Mouse (Mus musculus) forebrain, embryonic 12.5 days (tissue): ENCODE results near the gene Sgpp1. TPM values are rescaled to one million over a fixed set of nuclear protein-coding genes. Genes with fewer than 3 reads are reported as not detected.

ENCODE experiments used
- ATAC-seq: fragments of 200-750 bp; cut with Nextera tagmentation; 2 replicates; pipeline ENCODE4 v1.8.0; 2017; ENCODE audit warnings: moderate TSS enrichment; ENCODE audit not compliant: low FRiP score
- H3K27ac ChIP-seq: fragments of 300-500 bp; sonication (generic); 2 replicates; pipeline ENCODE4 v1.5.1; 2016; ENCODE audit warnings: mild to moderate bottlenecking
- H3K27me3 ChIP-seq: fragments of 300-500 bp; sonication (generic); 2 replicates; pipeline ENCODE4 v1.6.1; 2016; ENCODE audit warnings: mild to moderate bottlenecking
- H3K36me3 ChIP-seq: fragments of 300-500 bp; sonication (generic); replicated peaks from 2 replicates; pipeline ENCODE4 v1.6.1; 2016; ENCODE audit warnings: mild to moderate bottlenecking
- H3K4me1 ChIP-seq: fragments of 300-500 bp; sonication (generic); 2 replicates; pipeline ENCODE4 v1.6.1; 2016
- H3K4me2 ChIP-seq: fragments of 300-500 bp; sonication (generic); 2 replicates; pipeline ENCODE4 v1.6.1; 2016; ENCODE audit warnings: mild to moderate bottlenecking, moderate library complexity
- H3K4me3 ChIP-seq: fragments of 300-500 bp; sonication (generic); replicated peaks from 2 replicates; pipeline ENCODE4 v1.5.1; 2016; ENCODE audit warnings: mild to moderate bottlenecking
- H3K9ac ChIP-seq: fragments of 300-500 bp; sonication (generic); 2 replicates; pipeline ENCODE4 v1.6.1; 2016; ENCODE audit warnings: mild to moderate bottlenecking
- H3K9me3 ChIP-seq: fragments of 300-500 bp; sonication (generic); 2 replicates; pipeline ENCODE4 v1.6.1; 2016
- WGBS: fragments of 180-500 bp; shearing (Covaris S2); methylation state at CpG from one replicate; pipeline ENCODE4 v1.1.7; 2016; 5-methylcytosine and 5-hydroxymethylcytosine counted together
- polyA plus RNA-seq: library from polyadenylated mRNA; unstranded; fragments of >200 nt; fragmentation: Nextera tagmentation; extraction: Ambion mirVana; gene quantifications from 2 replicates; pipeline ENCODE4 v1.2.1, GENCODE M21; 2016

The Sgpp1 gene
- polyA plus RNA-seq: 11.6 and 12.6 TPM in 2 replicates

- Histone ChIP-seq H3K9ac (peak within 1 kb of the TSS; percentile 80), H3K4me2 (peak within 1 kb of the TSS; percentile 94), H3K4me1 (peaks cover 23% of the 10 kb centered on the region), H3K4me3 (peak within 1 kb of the TSS; percentile 69), H3K9me3 (no peaks in the 10 kb centered on the region), H3K27ac (peak within 1 kb of the TSS; percentile 70; the same call in 1 of the 2 replicates), H3K27me3 (peaks cover 7% of the 10 kb centered on the region), H3K36me3 (no peaks in the 10 kb centered on the region)
- WGBS: under 1% methylated on average over 105 of the region's 105 CpGs
- ATAC-seq: peak; percentile 95
These were observed at the start of gene Sgpp1 for GRCm38 (mm10) chr12:75735246-75736200. Gene Sgpp1 (minus strand): TSS chr12:75735729.

- H3K4me2 ChIP-seq: no peak overlapping the region
- 93% methylated on average over 2 of the region's 2 CpGs for WGBS
- H3K9me3 ChIP-seq: 0 out of 2 replicates have a peak, but pooled peaks cover 3% of the 10 kb centered on the region
- H3K4me3 ChIP-seq: no peak overlapping the region
- H3K27ac ChIP-seq: no peak overlapping the region
- no peaks in the 10 kb centered on the region for H3K27me3 ChIP-seq
- ATAC-seq: no peak
- no peaks in the 10 kb centered on the region for H3K4me1 ChIP-seq
- no peaks in the 10 kb centered on the region for H3K36me3 ChIP-seq
- no peak overlapping the region for H3K9ac ChIP-seq
These were observed 48.8 kb upstream of the Sgpp1 start for GRCm38 (mm10) chr12:75784271-75784751.

GRCm38 (mm10) chr12:75781995-75782394, 46.5 kb upstream of the Sgpp1 start:
- Histone ChIP-seq H3K4me1 (no peaks in the 10 kb centered on the region), H3K4me2 (no peak overlapping the region), H3K27ac (no peak overlapping the region), H3K36me3 (no peaks in the 10 kb centered on the region), H3K9me3 (0 out of 2 replicates have a peak, but pooled peaks cover 3% of the 10 kb centered on the region), H3K4me3 (no peak overlapping the region), H3K9ac (no peak overlapping the region), H3K27me3 (no peaks in the 10 kb centered on the region)
- no peak for ATAC-seq
- whole genome bisulfite sequencing: 86% methylated on average over 7 of the region's 7 CpGs

- no peak overlapping the region for H3K27ac ChIP-seq
- H3K36me3 ChIP-seq: no peaks in the 10 kb centered on the region
- H3K4me2 ChIP-seq: no peak overlapping the region
- H3K9ac ChIP-seq: no peak overlapping the region
- no peak overlapping the region for H3K4me3 ChIP-seq
- H3K4me1 ChIP-seq: no peaks in the 10 kb centered on the region
- H3K27me3 ChIP-seq: no peaks in the 10 kb centered on the region
- H3K9me3 ChIP-seq: 0 out of 2 replicates have a peak, but pooled peaks cover 3% of the 10 kb centered on the region
- no peak for ATAC-seq
These were observed 45.9 kb upstream of the Sgpp1 start for GRCm38 (mm10) chr12:75781445-75781844.

- Histone ChIP-seq H3K27me3 (no peaks in the 10 kb centered on the region), H3K27ac (no peak overlapping the region), H3K36me3 (no peaks in the 10 kb centered on the region), H3K9me3 (no peaks in the 10 kb centered on the region), H3K4me1 (no peaks in the 10 kb centered on the region), H3K4me3 (no peak overlapping the region), H3K4me2 (no peak overlapping the region), H3K9ac (no peak overlapping the region)
- no peak for ATAC-seq
- 32% methylated on average over 3 of the region's 3 CpGs for WGBS
These were observed 37.0 kb upstream of the Sgpp1 start for GRCm38 (mm10) chr12:75772424-75773034.

GRCm38 (mm10) chr12:75771410-75771809, 35.9 kb upstream of the Sgpp1 start:
- Histone ChIP-seq H3K4me3 (no peak overlapping the region), H3K4me1 (no peaks in the 10 kb centered on the region), H3K27ac (no peak overlapping the region), H3K9me3 (no peaks in the 10 kb centered on the region), H3K9ac (no peak overlapping the region), H3K36me3 (no peaks in the 10 kb centered on the region), H3K27me3 (no peaks in the 10 kb centered on the region), H3K4me2 (no peak overlapping the region)
- no peak for ATAC-seq
- WGBS: 69% methylated on average over 3 of the region's 3 CpGs

GRCm38 (mm10) chr12:75766885-75767317, 31.4 kb upstream of the Sgpp1 start:
- Histone ChIP-seq H3K9me3 (no peaks in the 10 kb centered on the region), H3K9ac (no peak overlapping the region), H3K27me3 (no peaks in the 10 kb centered on the region), H3K36me3 (no peaks in the 10 kb centered on the region), H3K27ac (no peak overlapping the region), H3K4me2 (no peak overlapping the region), H3K4me3 (no peak overlapping the region), H3K4me1 (no peaks in the 10 kb centered on the region)
- ATAC-seq: no peak
- WGBS: 73% methylated on average over 8 of the region's 8 CpGs

- H3K4me2 ChIP-seq: no peak overlapping the region
- no peaks in the 10 kb centered on the region for H3K36me3 ChIP-seq
- no peak for ATAC-seq
- 75% methylated on average over 6 of the region's 6 CpGs for WGBS
- no peaks in the 10 kb centered on the region for H3K9me3 ChIP-seq
- no peak overlapping the region for H3K27ac ChIP-seq
- H3K4me1 ChIP-seq: no peaks in the 10 kb centered on the region
- H3K27me3 ChIP-seq: no peaks in the 10 kb centered on the region
- H3K4me3 ChIP-seq: no peak overlapping the region
- H3K9ac ChIP-seq: no peak overlapping the region
These were observed 30.9 kb upstream of the Sgpp1 start for GRCm38 (mm10) chr12:75766395-75766794.

- H3K27ac ChIP-seq: no peak overlapping the region
These were observed 30.2 kb upstream of the Sgpp1 start for GRCm38 (mm10) chr12:75765751-75766150.

GRCm38 (mm10) chr12:75756387-75756786, 20.9 kb upstream of the Sgpp1 start:
- Histone ChIP-seq H3K27ac (no peak overlapping the region), H3K9me3 (no peaks in the 10 kb centered on the region), H3K4me3 (no peak overlapping the region), H3K27me3 (no peaks in the 10 kb centered on the region), H3K9ac (no peak overlapping the region), H3K4me2 (no peak overlapping the region), H3K36me3 (no peaks in the 10 kb centered on the region), H3K4me1 (0 out of 2 replicates have a peak, but pooled peaks cover 6% of the 10 kb centered on the region)
- no peak for ATAC-seq
- 90% methylated on average over 2 of the region's 2 CpGs for whole genome bisulfite sequencing

More at GRCm38 (mm10) chr12:75765751-75766150, 30.2 kb upstream of the Sgpp1 start:
- no peaks in the 10 kb centered on the region for H3K36me3 ChIP-seq
- no peaks in the 10 kb centered on the region for H3K4me1 ChIP-seq
- no peaks in the 10 kb centered on the region for H3K9me3 ChIP-seq
- no peak overlapping the region for H3K4me3 ChIP-seq
- no peaks in the 10 kb centered on the region for H3K27me3 ChIP-seq
- no peak overlapping the region for H3K4me2 ChIP-seq
- no peak for ATAC-seq
- no peak overlapping the region for H3K9ac ChIP-seq
- 85% methylated on average over 3 of the region's 3 CpGs for WGBS

GRCm38 (mm10) chr12:75753730-75754129, 18.2 kb upstream of the Sgpp1 start:
- H3K4me2 ChIP-seq: no peak overlapping the region
- H3K9ac ChIP-seq: no peak overlapping the region
- no peaks in the 10 kb centered on the region for H3K9me3 ChIP-seq
- H3K4me1 ChIP-seq: no peaks in the 10 kb centered on the region
- H3K36me3 ChIP-seq: no peaks in the 10 kb centered on the region
- 92% methylated on average over 8 of the region's 8 CpGs for WGBS
- no peak for ATAC-seq
- no peaks in the 10 kb centered on the region for H3K27me3 ChIP-seq
- no peak overlapping the region for H3K4me3 ChIP-seq
- H3K27ac ChIP-seq: no peak overlapping the region

GRCm38 (mm10) chr12:75752077-75752476, 16.5 kb upstream of the Sgpp1 start:
- Histone ChIP-seq H3K4me3 (no peak overlapping the region), H3K36me3 (no peaks in the 10 kb centered on the region), H3K4me1 (no peaks in the 10 kb centered on the region), H3K9ac (no peak overlapping the region), H3K9me3 (no peaks in the 10 kb centered on the region), H3K4me2 (no peak overlapping the region), H3K27ac (no peak overlapping the region), H3K27me3 (no peaks in the 10 kb centered on the region)
- 92% methylated on average over 3 of the region's 3 CpGs for WGBS
- no peak for ATAC-seq
